In the genomic region with DNA sequence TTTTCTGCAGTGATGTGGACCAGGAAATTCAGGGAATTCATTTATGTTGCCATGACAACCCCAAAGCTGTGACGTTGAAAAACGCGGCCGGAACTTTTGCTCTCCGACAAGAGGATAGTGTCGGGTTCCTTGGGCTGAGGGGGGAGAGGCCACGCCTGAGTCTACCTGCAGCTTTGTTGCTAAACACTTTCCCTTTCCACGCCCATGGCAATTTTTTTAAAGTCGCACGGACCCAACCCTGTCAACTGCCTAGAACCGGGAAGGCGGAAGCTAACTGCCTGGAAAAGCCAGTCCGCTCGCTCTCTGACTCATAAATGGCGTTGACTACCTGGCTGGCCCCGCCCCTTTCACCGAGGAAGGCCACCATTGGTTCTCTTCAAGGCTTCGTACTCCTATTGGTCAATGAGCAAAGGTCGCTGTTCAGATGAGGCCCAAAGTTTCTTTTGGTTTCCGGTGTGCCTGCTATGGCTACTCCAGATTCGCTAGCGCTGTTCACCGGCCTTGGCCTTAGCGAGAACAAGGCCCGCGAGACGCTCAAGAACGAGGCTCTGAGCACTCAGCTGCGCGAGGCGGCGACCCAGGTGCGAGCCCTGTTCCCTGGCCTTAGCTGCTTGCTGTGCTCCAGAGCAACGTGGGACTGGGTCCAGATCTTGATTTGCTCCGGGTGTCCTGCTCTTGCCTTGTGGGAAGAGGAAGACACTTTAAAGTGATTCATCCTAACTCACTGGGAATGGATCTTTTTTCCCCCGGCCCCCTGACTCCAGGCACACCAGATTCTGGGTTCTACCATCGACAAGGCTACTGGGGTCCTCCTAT, we compare ENCODE assay signal across 8 mouse cellular contexts. TPM values are rescaled to one million over a fixed set of nuclear protein-coding genes. Genes with fewer than 3 reads are reported as not detected.
A peak's percentile ranks its signal among the peaks of the same experiment; 100 is the strongest.
DNase-seq lines count a peak whose midpoint lies in the region; ATAC-seq lines count a peak whose summit lies in the region.

A gene (plus strand): TSS at position 88 of the 816 bp plus-strand sequence.

- peak within 1 kb of the TSS; percentile 86 for H3K9ac ChIP-seq in heart, embryonic 13.5 days
- H3K9ac ChIP-seq in liver, embryonic 12.5 days, result peak within 1 kb of the TSS; percentile 82
- peak within 1 kb of the TSS; percentile 58; the same call in 1 of the 2 replicates for H3K9ac ChIP-seq in stomach, embryonic 15.5 days

- WGBS in heart, embryonic 13.5 days, result under 1% methylated on average over 37 of the region's 37 CpGs
- WGBS in liver, embryonic 12.5 days (ENCODE audit: insufficient replicate concordance), result under 1% methylated on average over 37 of the region's 37 CpGs
- WGBS in stomach, embryonic 15.5 days, result under 1% methylated on average over 37 of the region's 37 CpGs

- peak; percentile 96 for DNase-seq in CD4-positive, CD25-positive, alpha-beta regulatory T cell, adult 2 months (ENCODE audit: low read depth, low spot score)
- DNase-seq in fat pad, adult 2 months (ENCODE audit: extremely low read depth, low read depth, low spot score), result peak; percentile 84
- peak; percentile 97 for DNase-seq in kidney, postnatal 10 days
- peak; percentile 91 to 92 for DNase-seq in natural killer cell, adult 2 months (ENCODE audit: low spot score in 2 of 2)

- H3K4me3 ChIP-seq in brown adipose tissue, adult 24 weeks (ENCODE audit: insufficient read depth, low read depth, low read length), result peak within 1 kb of the TSS; percentile 73
- peak within 1 kb of the TSS; percentile 67 for H3K4me3 ChIP-seq in heart, embryonic 13.5 days
- H3K4me3 ChIP-seq in liver, embryonic 12.5 days, result peak within 1 kb of the TSS; percentile 83
- peak within 1 kb of the TSS; percentile 74 for H3K4me3 ChIP-seq in stomach, embryonic 15.5 days (replicated peaks)

- H3K9me3 ChIP-seq in heart, embryonic 13.5 days, result no peaks in the 10 kb centered on the region
- H3K9me3 ChIP-seq in liver, embryonic 12.5 days (replicated peaks), result no peaks in the 10 kb centered on the region
- no peaks in the 10 kb centered on the region for H3K9me3 ChIP-seq in stomach, embryonic 15.5 days

- peaks cover 50% of the 10 kb centered on the region for H3K36me3 ChIP-seq in heart, embryonic 13.5 days
- peaks cover 46% of the 10 kb centered on the region for H3K36me3 ChIP-seq in liver, embryonic 12.5 days
- H3K36me3 ChIP-seq in stomach, embryonic 15.5 days, result peaks cover 27% of the 10 kb centered on the region

- peak within 1 kb of the TSS; percentile 66 for H3K27ac ChIP-seq in brown adipose tissue, adult 24 weeks (replicated peaks; ENCODE audit: low read depth, low read length)
- peak within 1 kb of the TSS; percentile 73 for H3K27ac ChIP-seq in heart, embryonic 13.5 days (replicated peaks)
- H3K27ac ChIP-seq in liver, embryonic 12.5 days, result peak within 1 kb of the TSS; percentile 85
- peak within 1 kb of the TSS; percentile 86 for H3K27ac ChIP-seq in stomach, embryonic 15.5 days

- peaks cover 3% of the 10 kb centered on the region; the same call in 1 of the 2 replicates for H3K4me1 ChIP-seq in brown adipose tissue, adult 24 weeks (ENCODE audit: control insufficient read depth, insufficient read depth, insufficient read length, low read length)
- peaks cover 17% of the 10 kb centered on the region for H3K4me1 ChIP-seq in heart, embryonic 13.5 days
- H3K4me1 ChIP-seq in liver, embryonic 12.5 days, result peaks cover 22% of the 10 kb centered on the region
- H3K4me1 ChIP-seq in stomach, embryonic 15.5 days, result peaks cover 12% of the 10 kb centered on the region

- peak; percentile 87 for ATAC-seq in heart, embryonic 13.5 days (ENCODE audit: extremely low read depth, insufficient number of reproducible peaks, low FRiP score, low TSS enrichment)
- ATAC-seq in liver, embryonic 12.5 days, result peak; percentile 96
- ATAC-seq in stomach, embryonic 15.5 days (ENCODE audit: insufficient read depth, low FRiP score, low read depth), result peak; percentile 97

- no peaks in the 10 kb centered on the region for H3K27me3 ChIP-seq in heart, embryonic 13.5 days (replicated peaks)
- H3K27me3 ChIP-seq in liver, embryonic 12.5 days (replicated peaks), result no peaks in the 10 kb centered on the region
- no peaks in the 10 kb centered on the region for H3K27me3 ChIP-seq in stomach, embryonic 15.5 days (replicated peaks)

- peak within 1 kb of the TSS; percentile 97 for H3K4me2 ChIP-seq in heart, embryonic 13.5 days
- H3K4me2 ChIP-seq in liver, embryonic 12.5 days, result peak within 1 kb of the TSS; percentile 86
- peak within 1 kb of the TSS; percentile 78 for H3K4me2 ChIP-seq in stomach, embryonic 15.5 days

RNA-seq across cellular contexts. Expression of the gene that starts here (rescaled TPM):
- polyA plus RNA-seq in brown adipose tissue, adult 24 weeks (2012; ENCODE audit: insufficient read depth, insufficient read length, missing spikeins), result 85.0 and 107 TPM in 2 replicates
- 62.2 and 69.0 TPM in 2 replicates for polyA plus RNA-seq in heart, embryonic 13.5 days (2015; fragmentation: Nextera tagmentation; extraction: Ambion mirVana)
- polyA plus RNA-seq in liver, embryonic 12.5 days (2016; fragmentation: Nextera tagmentation; extraction: Ambion mirVana), result 74.4 and 79.9 TPM in 2 replicates
- polyA plus RNA-seq in stomach, embryonic 15.5 days (2015; fragmentation: Nextera tagmentation; extraction: Ambion mirVana), result 99.0 and 102 TPM in 2 replicates

Comparison
In these comparisons a context has a peak if more than half of its experiments do, and no peak if none do; other contexts are left out.
1. Peak in every context shown above with its lines: DNase-seq, ATAC-seq, H3K4me3 ChIP-seq and H3K27ac ChIP-seq.